Mouse (Mus musculus): Measurements from ENCODE around the gene Fbxw5.

Gene Fbxw5

DNA sequence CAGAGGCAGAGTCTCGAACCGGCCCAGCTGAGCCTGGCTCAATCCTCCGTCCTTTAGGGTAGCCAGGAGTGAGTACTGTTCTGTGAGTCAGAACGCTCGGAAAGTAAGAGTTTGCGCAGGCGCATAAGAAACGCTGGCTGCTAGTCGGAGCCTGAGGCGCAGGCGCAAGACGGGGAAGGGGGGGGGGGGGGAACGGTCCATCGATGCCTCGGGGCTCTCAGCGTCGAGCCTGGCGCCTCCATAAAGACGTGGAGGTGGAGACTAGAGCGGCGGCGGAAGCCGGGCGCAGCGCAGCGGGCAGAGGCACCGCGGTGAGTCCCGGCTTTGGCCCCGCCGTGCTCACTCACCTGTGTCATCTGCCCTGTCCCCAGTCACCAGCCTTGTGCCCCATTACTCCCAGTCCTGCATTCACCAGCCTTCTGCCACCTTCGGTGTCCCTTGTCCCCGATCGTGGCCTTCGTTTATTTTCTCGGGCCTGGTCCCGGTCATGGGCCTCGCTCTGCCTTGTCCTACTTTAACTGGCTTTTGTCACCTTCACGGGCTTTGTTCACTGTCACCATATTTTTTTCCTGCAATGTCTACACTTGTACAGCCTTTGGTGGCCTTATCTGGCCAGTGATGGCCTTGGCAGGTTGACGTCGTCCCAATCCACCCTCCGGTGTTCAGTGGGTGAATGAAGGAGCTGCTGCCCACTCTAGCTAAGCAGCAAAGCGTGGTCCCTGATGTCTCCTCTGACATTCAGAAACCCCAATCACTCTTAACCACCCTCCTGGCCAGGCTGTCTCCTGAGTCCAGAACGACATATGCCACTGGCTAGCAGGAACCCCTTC lies at the start of gene Fbxw5:
Gene Fbxw5, plus strand, starts transcription at position 175 of the 830 bp plus-strand sequence.
- DNase-seq (ENCODE audit: low spot score): peak; percentile 89

GRCm38 (mm10) chr2:25450853-25451647 lies 49.5 kb upstream of the Fbxw5 start:
- peak; percentile 31 for DNase-seq (ENCODE audit: low spot score)

DNA sequence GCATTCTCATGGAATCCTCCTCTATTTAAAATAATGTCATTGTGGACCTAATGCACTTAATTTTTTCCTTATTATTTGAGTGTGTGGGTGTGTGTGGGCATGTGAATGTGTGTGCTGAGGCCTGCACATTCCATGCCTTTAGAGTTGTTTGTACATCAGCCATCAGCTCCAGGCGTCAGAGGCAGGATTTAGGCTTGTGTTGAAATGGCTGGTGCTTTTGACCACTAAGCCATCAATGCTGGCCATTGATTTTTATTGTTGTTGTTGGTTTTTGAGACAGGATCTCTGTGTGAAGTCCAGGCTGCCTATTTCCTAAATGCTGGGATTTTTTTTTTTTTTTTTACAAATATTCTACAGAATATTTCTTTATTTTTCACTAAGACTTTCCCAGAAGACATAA lies 47.6 kb upstream of the Fbxw5 start:
- DNase-seq (ENCODE audit: low spot score): no peak

GRCm38 (mm10) chr2:25456205-25456953 lies 44.2 kb upstream of the Fbxw5 start, which contains the start of gene Clic3:
Gene Clic3, plus strand, starts transcription at chr2:25456838.
- DNase-seq (ENCODE audit: low spot score): peak; percentile 85

- peak; percentile 89 for DNase-seq (ENCODE audit: low spot score)
Measured at GRCm38 (mm10) chr2:25457022-25457896, 43.3 kb upstream of the Fbxw5 start.

DNA sequence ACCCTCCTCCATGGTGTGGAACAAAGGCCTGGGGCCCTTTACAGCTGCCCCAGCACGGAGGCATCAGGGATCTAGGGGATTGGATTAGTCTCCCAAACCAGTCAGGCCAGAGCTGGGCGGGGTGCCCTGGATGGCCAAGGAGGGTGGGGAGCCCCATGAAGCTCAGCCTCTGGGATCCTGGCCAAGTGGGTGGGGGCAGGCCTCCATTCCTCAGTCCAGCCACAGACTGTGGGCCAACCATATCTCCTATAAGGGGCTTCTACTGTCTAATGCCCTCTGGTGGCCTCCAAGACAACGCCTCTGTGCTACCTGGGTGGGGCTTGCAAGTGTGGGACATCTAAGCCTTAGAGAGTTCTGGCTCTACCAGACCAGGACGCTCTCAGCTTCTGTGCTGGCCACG lies 41.6 kb upstream of the Fbxw5 start:
- DNase-seq (ENCODE audit: low spot score): peak; percentile 71

- no peak for DNase-seq (ENCODE audit: low spot score)
Measured at GRCm38 (mm10) chr2:25460135-25460534, 40.4 kb upstream of the Fbxw5 start.

DNA sequence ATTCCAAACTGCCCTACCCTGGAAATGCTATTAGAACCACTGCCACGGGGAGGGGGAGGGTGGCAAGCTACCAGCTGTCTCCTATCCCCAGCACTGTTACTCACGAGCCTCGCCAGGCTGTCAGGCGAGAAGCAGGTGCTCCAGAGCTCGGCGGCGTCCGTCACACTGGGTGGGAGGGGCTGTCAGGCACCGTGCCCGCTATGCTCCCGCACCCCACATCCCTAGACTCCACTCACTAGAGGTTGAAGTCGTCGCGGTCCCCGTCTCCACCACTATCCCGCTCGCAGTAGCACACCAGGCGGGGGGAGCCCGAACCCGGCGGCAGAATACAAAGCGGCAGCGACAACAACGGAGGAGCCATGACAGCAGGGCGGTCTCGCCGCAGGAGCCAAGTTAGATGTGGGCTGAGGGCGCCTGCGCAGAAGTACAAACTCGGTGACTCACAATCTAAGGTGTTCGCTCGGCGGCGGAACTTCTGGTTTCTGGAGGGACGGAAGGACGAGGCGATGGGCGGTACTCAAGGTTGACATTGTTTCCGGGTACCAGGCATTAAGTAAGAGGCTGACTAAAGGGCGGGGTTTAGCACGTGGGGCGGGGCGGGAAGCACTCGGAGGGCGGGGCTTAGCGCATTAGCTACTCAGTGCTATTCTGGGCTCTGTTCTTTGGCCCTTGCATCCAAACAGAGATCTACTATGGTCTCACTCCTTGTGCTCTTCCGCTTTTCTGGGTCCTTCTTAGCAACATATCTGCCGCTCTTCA lies 39.8 kb upstream of the Fbxw5 start, which contains the start of gene Paxx:
Gene Paxx, minus strand, starts transcription at position 544 of the 759 bp plus-strand sequence.
- DNase-seq (ENCODE audit: low spot score): peak; percentile 97

GRCm38 (mm10) chr2:25461407-25461806 lies 39.1 kb upstream of the Fbxw5 start:
- no peak for DNase-seq (ENCODE audit: low spot score)

DNA sequence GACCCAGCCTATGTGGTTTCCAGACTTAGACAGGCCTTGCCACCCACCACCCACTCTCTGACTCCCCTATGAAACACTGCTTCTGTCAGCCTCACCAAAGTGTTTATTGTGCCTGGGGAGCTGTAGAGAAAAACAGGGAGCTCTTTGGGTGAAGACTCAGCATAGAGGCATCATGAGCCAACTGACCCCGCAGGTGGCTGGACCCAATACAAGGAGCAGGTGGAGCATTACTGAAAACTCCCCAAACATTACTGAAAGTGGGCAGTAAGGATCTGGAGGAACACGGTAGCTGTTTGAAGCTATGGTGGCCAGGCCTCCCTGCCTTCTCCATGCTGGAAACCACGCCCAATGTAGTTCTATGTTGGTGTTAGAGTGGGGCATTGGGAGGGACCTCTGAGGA lies 36.9 kb upstream of the Fbxw5 start:
- no peak for DNase-seq (ENCODE audit: low spot score)

GRCm38 (mm10) chr2:25465256-25465655 lies 35.3 kb upstream of the Fbxw5 start:
- no peak for DNase-seq (ENCODE audit: low spot score)

DNA sequence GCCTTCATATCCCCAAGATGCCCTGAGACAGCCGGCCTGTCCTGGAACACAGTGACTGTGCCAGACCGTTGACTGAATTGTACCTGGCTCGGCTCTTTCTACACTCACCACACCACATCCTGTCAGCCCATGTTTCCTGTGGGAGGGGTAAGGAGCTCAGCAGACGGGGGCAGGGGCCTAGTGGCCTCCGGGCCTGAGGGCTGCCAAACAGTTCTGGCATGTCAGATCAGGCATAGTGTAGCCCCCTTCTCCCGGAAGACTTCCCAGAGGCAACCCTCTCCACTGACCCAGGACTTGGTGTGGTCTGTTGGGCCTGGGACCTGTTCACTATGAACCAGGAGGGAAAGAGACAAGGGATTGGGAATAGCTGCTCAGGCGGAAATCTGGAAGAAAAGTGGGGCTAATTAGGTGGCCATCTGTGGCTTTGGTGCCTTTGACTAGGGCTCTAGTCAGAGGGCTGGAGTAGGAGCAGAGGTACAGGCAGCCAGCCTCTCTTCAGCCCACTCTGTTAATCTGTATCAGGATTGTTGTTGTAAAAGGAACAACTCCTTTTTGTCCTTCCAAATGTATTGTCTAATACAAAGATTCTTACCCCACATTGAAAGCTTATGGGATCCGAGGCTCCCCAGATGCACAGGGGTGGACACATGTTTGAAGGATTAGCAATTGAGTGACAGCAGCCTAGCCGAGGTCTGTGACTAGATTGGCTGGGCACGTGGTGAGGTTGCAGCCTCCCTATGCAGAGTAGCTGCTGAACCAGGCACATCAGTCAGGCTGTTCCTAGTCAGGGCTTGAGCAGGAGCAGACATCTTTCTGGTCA lies 34.5 kb upstream of the Fbxw5 start:
- peak; percentile 34 for DNase-seq (ENCODE audit: low spot score)

DNA sequence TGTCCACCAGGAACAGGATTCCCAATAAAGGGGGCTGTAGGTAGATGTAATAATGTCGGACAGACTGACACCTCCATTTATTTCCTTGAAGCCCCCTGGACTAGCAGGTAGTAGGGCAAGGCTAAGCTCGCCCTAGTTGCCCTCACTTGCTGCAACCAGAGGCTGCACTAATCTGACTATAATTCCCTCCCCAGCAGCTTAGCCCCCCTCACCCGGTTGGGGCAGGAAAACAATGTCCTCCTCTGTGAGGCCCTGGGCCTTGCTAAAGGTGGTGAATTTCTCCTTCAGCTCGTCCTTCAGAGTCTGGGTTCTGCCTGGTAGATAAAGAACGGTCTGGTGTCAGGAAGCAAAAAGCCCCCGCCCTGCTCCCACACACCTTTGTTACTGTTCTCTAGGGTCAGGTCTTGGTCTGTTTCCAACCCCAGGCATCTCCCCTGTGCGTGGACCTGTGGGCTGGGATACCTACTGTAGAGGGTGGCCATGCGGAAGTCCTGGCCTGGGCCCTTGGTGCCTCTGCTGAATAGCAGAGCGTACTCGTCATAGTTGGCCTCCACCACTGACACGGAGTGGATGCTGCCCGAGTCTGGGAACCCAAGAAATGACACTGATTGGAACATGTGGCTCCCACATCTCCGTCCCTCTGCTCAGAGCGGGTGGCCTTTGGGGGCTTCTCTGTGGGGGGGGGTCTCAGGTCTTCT lies 32.8 kb upstream of the Fbxw5 start:
- DNase-seq (ENCODE audit: low spot score): no peak

DNA sequence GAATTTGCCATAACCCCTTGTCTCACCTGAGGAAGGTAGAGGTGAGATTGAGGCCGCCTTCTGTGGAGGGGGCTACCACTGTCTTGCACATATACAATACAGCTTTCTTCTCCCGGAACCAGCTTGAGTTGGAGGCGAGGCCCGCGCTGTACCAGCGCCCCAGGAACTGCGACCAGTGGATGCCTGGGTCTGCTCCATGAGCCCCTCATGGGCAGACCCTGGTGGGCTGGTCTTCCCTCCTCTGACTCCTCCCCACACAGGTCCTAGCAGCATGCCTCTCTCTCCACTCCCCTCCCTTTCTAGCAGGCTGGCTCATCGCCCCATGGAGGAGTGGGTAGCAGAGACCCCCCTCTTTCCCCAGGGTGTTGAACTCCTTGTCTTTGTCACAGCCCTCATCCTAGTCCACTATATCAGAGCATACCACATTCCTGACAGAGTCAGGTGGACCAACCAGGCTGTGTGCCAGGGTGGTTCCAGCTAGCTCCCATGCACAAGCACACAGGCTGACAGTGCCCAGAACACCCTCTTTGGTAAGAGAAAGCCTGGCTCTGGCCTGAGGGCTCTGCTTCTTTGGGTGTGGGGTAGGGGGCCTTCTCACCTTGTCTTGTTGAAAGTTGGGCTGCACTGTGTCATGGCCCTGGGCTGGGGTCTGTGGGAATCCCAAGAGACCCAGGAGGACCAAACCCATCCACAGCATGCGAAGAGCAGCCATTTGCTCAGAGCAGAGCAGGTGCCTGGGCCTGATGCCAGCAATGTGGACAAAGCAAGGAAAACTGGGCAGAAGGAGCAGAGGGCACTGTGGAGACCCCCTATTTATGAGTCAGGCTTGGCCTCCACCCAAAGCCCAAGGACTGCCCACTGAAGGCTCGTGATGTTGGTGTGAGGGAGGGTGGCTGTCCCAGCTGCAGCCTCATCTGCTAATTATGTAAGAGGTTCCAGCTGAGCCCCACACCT lies 31.3 kb upstream of the Fbxw5 start:
- no peak for DNase-seq (ENCODE audit: low spot score)

DNA sequence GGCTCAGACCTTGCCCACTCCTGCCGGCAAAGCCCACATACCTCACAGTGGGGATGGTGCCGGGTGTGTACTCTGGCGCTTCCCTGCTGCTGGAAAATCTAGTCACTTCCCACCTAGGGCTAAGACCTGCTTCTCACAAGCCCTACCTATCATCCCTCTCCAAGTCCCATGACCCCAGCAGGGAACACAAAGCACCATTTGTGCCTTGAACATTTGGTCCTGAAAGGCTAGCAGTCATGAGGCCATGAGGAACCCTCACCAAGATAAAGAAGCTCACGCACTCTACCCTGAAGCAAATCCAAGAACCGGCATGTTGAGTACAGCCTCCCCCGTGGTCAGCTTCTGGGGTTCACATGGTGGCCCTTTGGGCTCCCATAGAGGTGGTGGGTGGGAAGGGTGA lies 30.6 kb upstream of the Fbxw5 start, which contains the start of gene Ptgds:
Gene Ptgds, minus strand, starts transcription at position 78 of the 400 bp plus-strand sequence.
- no peak for DNase-seq (ENCODE audit: low spot score)

GRCm38 (mm10) chr2:25472550-25472949 lies 28.0 kb upstream of the Fbxw5 start:
- no peak for DNase-seq (ENCODE audit: low spot score)

GRCm38 (mm10) chr2:25477541-25477940 lies 23.0 kb upstream of the Fbxw5 start:
- no peak for DNase-seq (ENCODE audit: low spot score)
